In the genomic region with DNA sequence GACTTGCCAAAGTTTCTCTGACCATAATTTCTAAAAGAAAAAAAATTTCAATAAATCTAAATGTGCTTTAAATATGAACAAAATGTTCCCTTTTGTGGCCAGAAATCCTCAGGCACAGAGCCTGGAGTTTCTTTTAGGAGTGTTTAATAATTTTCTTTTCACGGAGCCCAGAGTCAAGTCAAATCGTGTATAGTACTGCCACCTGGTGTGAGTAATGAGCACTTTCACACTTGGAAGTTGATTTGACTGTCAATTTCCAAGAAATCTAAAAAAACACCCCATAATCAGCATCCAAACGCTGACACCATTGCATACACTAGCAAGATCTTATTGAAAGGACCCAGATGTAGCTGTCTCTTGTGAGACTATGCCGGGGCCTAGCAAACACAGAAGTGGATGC, we compare ENCODE assay signal across 1 mouse cellular context.
TF ChIP-seq lines count a peak whose summit lies in the region.

No protein-coding gene starts in this region.

TF ChIP-seq in CH12.LX, 34 proteins besides CTCF, POLR2A, EP300 and RAD21:
- TF ChIP-seq SMC3 (IDR thresholded peaks at IDR 0.05; ENCODE audit: low read depth, low read length) (peak; percentile 83), ZNF384 (IDR thresholded peaks at IDR 0.05; ENCODE audit: low read depth, low read length) (0 out of 2 replicates have a peak, but pooled peaks have one; percentile 8), ZC3H11A (IDR thresholded peaks at IDR 0.05; ENCODE audit: low read depth, low read length) (peak; percentile 77)
